Mouse (Mus musculus) layer of hippocampus, adult 9-10 months (tissue): ENCODE measurements around the gene Mon2.
"Not testable (repeated sequence)": the region's sequence is repeated elsewhere in the genome, so short reads cannot be mapped to it uniquely, and the experiment has no call there.

Experiments used
- DNase-seq: peaks from one replicate; pipeline ENCODE4 v3.0.0; 2022; ENCODE audit warnings: low spot score

Gene Mon2

GRCm38 (mm10) chr10:123057082-123057481, 19.2 kb downstream of the Mon2 start:
- DNase-seq: no peak

- no peak for DNase-seq
Measured at GRCm38 (mm10) chr10:123056463-123056862, 19.8 kb downstream of the Mon2 start.

GRCm38 (mm10) chr10:123055205-123056000, 20.9 kb downstream of the Mon2 start:
- no peak for DNase-seq

GRCm38 (mm10) chr10:123053557-123053956, 22.7 kb downstream of the Mon2 start:
- DNase-seq: no peak

GRCm38 (mm10) chr10:123052021-123052420, 24.3 kb downstream of the Mon2 start:
- no peak for DNase-seq

- no peak for DNase-seq
Measured at GRCm38 (mm10) chr10:123048730-123049129, 27.6 kb downstream of the Mon2 start.

- no peak for DNase-seq
Measured at GRCm38 (mm10) chr10:123039936-123040335, 36.4 kb downstream of the Mon2 start.

- DNase-seq: no peak
Measured at GRCm38 (mm10) chr10:123032078-123032646, 44.1 kb downstream of the Mon2 start.

- no peak for DNase-seq
Measured at GRCm38 (mm10) chr10:123031449-123031848, 44.9 kb downstream of the Mon2 start.

GRCm38 (mm10) chr10:123030589-123030988, 45.7 kb downstream of the Mon2 start:
- no peak for DNase-seq

GRCm38 (mm10) chr10:123028949-123029348, 47.4 kb downstream of the Mon2 start:
- DNase-seq: no peak

- DNase-seq: not testable (repeated sequence)
Measured at GRCm38 (mm10) chr10:123026736-123027135, 49.6 kb downstream of the Mon2 start.

- DNase-seq: no peak
Measured at GRCm38 (mm10) chr10:123013435-123013834, 62.9 kb downstream of the Mon2 start.

- DNase-seq: no peak
Measured at GRCm38 (mm10) chr10:123011421-123011820, 64.9 kb downstream of the Mon2 start.

GRCm38 (mm10) chr10:123005237-123006185, 70.8 kb downstream of the Mon2 start:
- no peak for DNase-seq

- DNase-seq: no peak
Measured at GRCm38 (mm10) chr10:123004475-123005236, 71.6 kb downstream of the Mon2 start.

GRCm38 (mm10) chr10:123001985-123002384, 74.3 kb downstream of the Mon2 start:
- DNase-seq: no peak

- no peak for DNase-seq
Measured at GRCm38 (mm10) chr10:123001363-123001762, 74.9 kb downstream of the Mon2 start.

GRCm38 (mm10) chr10:122999356-122999755, 76.9 kb downstream of the Mon2 start:
- no peak for DNase-seq

GRCm38 (mm10) chr10:122997852-122998251, 78.5 kb downstream of the Mon2 start:
- DNase-seq: no peak

- DNase-seq: no peak
Measured at GRCm38 (mm10) chr10:122994402-122995107, 81.8 kb downstream of the Mon2 start.
